Mouse (Mus musculus) heart, embryonic 15.5 days (tissue): ENCODE results near the gene Sox18. TPM values are rescaled to one million over a fixed set of nuclear protein-coding genes. Genes with fewer than 3 reads are reported as not detected.

Source experiments
- ATAC-seq: fragments of 200-750 bp; cut with Nextera tagmentation; replicated peaks from 2 replicates; pipeline ENCODE4 v1.8.0; 2017; ENCODE audit warnings: low read depth, moderate TSS enrichment; ENCODE audit not compliant: insufficient number of reproducible peaks, insufficient read depth, low FRiP score
- H3K27ac ChIP-seq: fragments of 300-500 bp; sonication (generic); 2 replicates; pipeline ENCODE4 v1.5.1; 2015; ENCODE audit warnings: mild to moderate bottlenecking, inconsistent platforms
- H3K27me3 ChIP-seq: fragments of 300-500 bp; sonication (generic); 2 replicates; pipeline ENCODE4 v1.6.1; 2015; ENCODE audit warnings: inconsistent platforms
- H3K36me3 ChIP-seq: fragments of 300-500 bp; sonication (generic); 2 replicates; pipeline ENCODE4 v1.6.1; 2015; ENCODE audit warnings: mild to moderate bottlenecking, inconsistent platforms
- H3K4me1 ChIP-seq: fragments of 300-500 bp; sonication (generic); replicated peaks from 2 replicates; pipeline ENCODE4 v1.6.1; 2015; ENCODE audit warnings: inconsistent platforms
- H3K4me2 ChIP-seq: fragments of 300-500 bp; sonication (generic); 2 replicates; pipeline ENCODE4 v1.6.1; 2015; ENCODE audit warnings: inconsistent platforms, mild to moderate bottlenecking, moderate library complexity
- H3K4me3 ChIP-seq: fragments of 300-500 bp; sonication (generic); 2 replicates; pipeline ENCODE4 v1.5.1; 2015; ENCODE audit warnings: mild to moderate bottlenecking, inconsistent platforms
- H3K9ac ChIP-seq: fragments of 300-500 bp; sonication (generic); 2 replicates; pipeline ENCODE4 v1.6.1; 2015; ENCODE audit warnings: mild to moderate bottlenecking, inconsistent platforms
- H3K9me3 ChIP-seq: fragments of 300-500 bp; sonication (generic); replicated peaks from 2 replicates; pipeline ENCODE4 v1.6.1; 2016; ENCODE audit warnings: inconsistent platforms
- WGBS: fragments of 180-500 bp; shearing (Covaris S2); methylation state at CpG from one replicate; pipeline ENCODE4 v1.1.7; 2015; ENCODE audit warnings: mixed read lengths; 5-methylcytosine and 5-hydroxymethylcytosine counted together
- polyA plus RNA-seq: library from polyadenylated mRNA; unstranded; fragments of >200 nt; fragmentation: Nextera tagmentation; extraction: Ambion mirVana; gene quantifications from 2 replicates; pipeline ENCODE4 v1.2.1, GENCODE M21; 2015

The Sox18 gene
- polyA plus RNA-seq, 1 experiment from 2014 or later: 41.9 TPM

DNA sequence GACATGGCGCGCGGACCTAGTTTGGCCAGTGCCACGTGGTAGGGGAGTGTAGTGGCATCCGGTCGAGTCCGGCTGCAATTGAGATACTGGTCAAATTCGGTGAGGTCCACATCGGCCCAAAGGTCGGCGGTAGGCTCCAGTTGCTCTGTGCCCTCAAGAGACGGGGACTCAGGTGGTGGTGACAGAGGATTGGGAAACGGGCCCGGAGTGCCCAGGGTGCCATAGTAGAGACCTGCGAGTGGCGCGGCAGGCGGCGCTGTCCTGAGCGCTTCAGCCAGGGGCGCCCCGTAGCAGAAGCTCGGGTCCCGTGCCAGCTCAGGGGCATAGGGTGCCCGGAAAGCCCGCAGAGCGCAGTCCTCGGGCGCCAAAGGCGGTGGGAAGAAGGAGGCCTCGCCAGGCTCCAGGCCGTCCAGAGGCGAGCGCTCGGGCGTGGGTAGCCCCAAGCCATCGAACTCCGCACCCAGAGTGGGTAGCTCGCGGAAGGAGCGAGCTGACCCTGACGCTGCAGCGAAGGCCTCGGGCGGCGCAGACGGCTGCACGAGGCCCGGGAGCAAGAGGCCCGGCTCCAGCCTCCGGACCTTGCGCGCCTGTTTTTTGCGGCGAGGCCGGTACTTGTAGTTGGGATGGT, 1.0 kb downstream of the Sox18 start:
- ATAC-seq: 0 out of 2 replicates have a peak, but pooled peaks have one; percentile 9
- Histone ChIP-seq H3K36me3 (no peaks in the 10 kb centered on the region), H3K4me1 (peaks cover 23% of the 10 kb centered on the region), H3K9ac (peak overlapping the region; percentile 53), H3K9me3 (no peaks in the 10 kb centered on the region), H3K4me3 (peak overlapping the region; percentile 56), H3K4me2 (peak overlapping the region; percentile 78), H3K27me3 (peaks cover 70% of the 10 kb centered on the region), H3K27ac (peak overlapping the region; percentile 68)
- WGBS: 3% methylated on average over 56 of the region's 56 CpGs

DNA sequence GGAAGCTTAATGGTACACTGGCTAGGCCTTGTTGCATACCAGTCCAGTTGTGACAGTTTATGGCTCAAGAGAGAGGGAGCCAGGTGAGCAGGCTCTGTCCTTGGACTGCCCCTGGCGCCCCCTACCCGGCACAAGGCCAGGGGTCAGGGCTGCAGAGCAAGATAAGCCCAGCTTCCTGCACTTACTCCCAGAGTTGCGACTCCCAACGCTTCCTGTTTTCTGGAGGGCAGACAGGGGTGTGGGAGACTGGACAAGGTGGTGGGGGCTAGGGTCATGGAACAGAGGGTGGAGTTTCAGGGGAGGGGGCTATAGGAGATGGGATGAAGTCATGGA, 8.2 kb downstream of the Sox18 start:
- 16% methylated on average over 4 of the region's 4 CpGs for WGBS
- Histone ChIP-seq H3K9me3 (no peaks in the 10 kb centered on the region), H3K4me3 (no peak overlapping the region), H3K9ac (no peak overlapping the region), H3K36me3 (no peaks in the 10 kb centered on the region), H3K27ac (peak overlapping the region; percentile 72), H3K4me1 (peaks cover 7% of the 10 kb centered on the region), H3K4me2 (no peak overlapping the region), H3K27me3 (peaks cover 10% of the 10 kb centered on the region)
- peak; percentile 65 for ATAC-seq

- H3K27ac ChIP-seq: peak overlapping the region; percentile 72
- 79% methylated on average over 3 of the region's 3 CpGs for WGBS
These were observed 8.7 kb downstream of the Sox18 start for GRCm38 (mm10) chr2:181662620-181663297.

GRCm38 (mm10) chr2:181659609-181660055, 11.8 kb downstream of the Sox18 start:
- peak overlapping the region; percentile 56 for H3K27ac ChIP-seq
- H3K9ac ChIP-seq: no peak overlapping the region
- H3K9me3 ChIP-seq: no peaks in the 10 kb centered on the region
- H3K4me1 ChIP-seq: peaks cover 7% of the 10 kb centered on the region
- H3K27me3 ChIP-seq: no peaks in the 10 kb centered on the region
- ATAC-seq: peak; percentile 76
- peak overlapping the region; percentile 24 for H3K4me2 ChIP-seq
- peaks cover 24% of the 10 kb centered on the region for H3K36me3 ChIP-seq
- WGBS: 5% methylated on average over 9 of the region's 9 CpGs
- no peak overlapping the region for H3K4me3 ChIP-seq

More at GRCm38 (mm10) chr2:181662620-181663297, 8.7 kb downstream of the Sox18 start:
- peaks cover 7% of the 10 kb centered on the region for H3K4me1 ChIP-seq
- no peak overlapping the region for H3K4me2 ChIP-seq
- no peak overlapping the region for H3K4me3 ChIP-seq
- ATAC-seq: peak; percentile 24
- H3K27me3 ChIP-seq: peaks cover 7% of the 10 kb centered on the region; the same call in 1 of the 2 replicates
- no peaks in the 10 kb centered on the region for H3K9me3 ChIP-seq
- no peak overlapping the region for H3K9ac ChIP-seq
- H3K36me3 ChIP-seq: no peaks in the 10 kb centered on the region

GRCm38 (mm10) chr2:181658930-181659555, 12.4 kb downstream of the Sox18 start:
- peak overlapping the region; percentile 56 for H3K27ac ChIP-seq
- H3K4me2 ChIP-seq: peak overlapping the region; percentile 24; the same call in 1 of the 2 replicates
- no peak overlapping the region for H3K4me3 ChIP-seq
- peaks cover 28% of the 10 kb centered on the region for H3K36me3 ChIP-seq
- no peaks in the 10 kb centered on the region for H3K9me3 ChIP-seq
- no peaks in the 10 kb centered on the region for H3K27me3 ChIP-seq
- no peak overlapping the region for H3K9ac ChIP-seq
- 36% methylated on average over 17 of the region's 17 CpGs for WGBS
- peak; percentile 28; the same call in 1 of the 2 replicates for ATAC-seq
- peaks cover 7% of the 10 kb centered on the region for H3K4me1 ChIP-seq

DNA sequence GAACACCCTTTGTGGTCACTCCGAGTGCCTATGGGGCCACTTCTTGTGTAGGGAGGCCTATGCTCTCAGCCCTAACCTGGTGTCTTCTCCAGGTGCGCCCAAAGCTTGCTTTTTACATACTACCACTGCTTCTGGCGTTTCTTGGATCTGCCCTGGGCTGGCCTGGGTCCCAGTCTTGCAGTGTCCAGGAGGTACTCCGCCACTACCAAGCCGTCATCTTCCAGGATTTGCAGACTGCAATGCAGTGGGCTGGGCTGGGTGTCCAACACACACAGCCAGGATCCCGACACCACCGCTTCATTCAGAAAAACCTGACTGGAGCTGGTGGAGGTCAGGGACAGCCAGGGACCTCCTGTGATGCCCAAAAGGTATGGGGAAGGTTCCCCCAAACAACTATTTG, 12.9 kb downstream of the Sox18 start:
- no peak overlapping the region for H3K9ac ChIP-seq
- H3K4me3 ChIP-seq: no peak overlapping the region
- H3K9me3 ChIP-seq: no peaks in the 10 kb centered on the region
- no peaks in the 10 kb centered on the region for H3K27me3 ChIP-seq
- 79% methylated on average over 7 of the region's 7 CpGs for WGBS
- H3K4me1 ChIP-seq: peaks cover 12% of the 10 kb centered on the region
- H3K27ac ChIP-seq: no peak overlapping the region
- peaks cover 31% of the 10 kb centered on the region for H3K36me3 ChIP-seq
- no peak for ATAC-seq
- H3K4me2 ChIP-seq: no peak overlapping the region

DNA sequence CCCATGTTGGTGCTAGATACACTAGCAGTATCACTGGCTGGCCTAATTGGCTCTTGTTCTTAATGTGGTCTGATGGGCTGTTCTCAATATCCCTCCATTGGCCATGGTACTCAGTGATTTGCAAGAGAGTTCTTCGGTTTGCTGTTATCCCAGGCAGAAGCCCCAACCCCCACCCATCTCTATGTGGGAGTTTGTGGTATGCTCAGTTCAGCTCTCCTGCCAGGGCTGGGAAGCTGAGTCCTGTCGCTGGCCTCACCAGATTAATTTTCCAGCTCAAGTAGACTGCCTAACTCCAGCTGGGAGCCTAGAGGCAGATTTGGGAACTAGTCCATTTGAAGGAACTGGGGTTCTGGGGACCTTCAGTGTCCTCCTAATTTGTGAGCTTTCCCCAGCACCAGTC, 14.0 kb downstream of the Sox18 start:
- Histone ChIP-seq H3K4me2 (no peak overlapping the region), H3K27ac (no peak overlapping the region), H3K4me3 (no peak overlapping the region), H3K9me3 (no peaks in the 10 kb centered on the region), H3K36me3 (peaks cover 41% of the 10 kb centered on the region), H3K27me3 (no peaks in the 10 kb centered on the region), H3K9ac (no peak overlapping the region), H3K4me1 (peaks cover 12% of the 10 kb centered on the region)
- ATAC-seq: no peak
- 47% methylated on average over 2 of the region's 2 CpGs for WGBS

DNA sequence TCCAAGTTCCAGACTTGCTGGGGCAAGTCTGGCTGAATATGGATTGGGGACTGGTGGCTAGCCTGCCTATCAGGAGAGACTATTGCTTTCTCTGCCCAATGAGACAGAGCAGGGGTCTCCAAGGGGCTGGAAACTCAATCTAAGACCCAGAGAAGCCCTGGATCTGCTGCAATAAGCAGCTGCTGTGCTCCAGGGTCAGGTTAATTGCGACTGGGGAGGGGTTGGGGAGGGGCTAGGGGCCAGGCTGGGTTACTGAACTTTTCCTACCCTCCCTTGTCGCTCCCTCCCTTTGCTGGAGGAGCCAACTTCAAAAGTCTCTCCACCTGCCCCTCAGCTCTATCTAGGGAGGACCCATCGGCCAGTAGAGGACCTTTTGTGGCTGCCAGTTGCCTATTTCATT, 14.7 kb downstream of the Sox18 start, which contains the start of gene Gm29797:
Gene Gm29797, plus strand, starts transcription at position 301 of the 400 bp plus-strand sequence.
- Histone ChIP-seq H3K27me3 (no peaks in the 10 kb centered on the region), H3K9me3 (no peaks in the 10 kb centered on the region), H3K36me3 (peaks cover 46% of the 10 kb centered on the region), H3K27ac (no peak within 1 kb of the TSS), H3K9ac (no peak within 1 kb of the TSS), H3K4me1 (peaks cover 12% of the 10 kb centered on the region), H3K4me3 (no peak within 1 kb of the TSS), H3K4me2 (no peak within 1 kb of the TSS)
- ATAC-seq: no peak
- 59% methylated on average over 3 of the region's 3 CpGs for WGBS

- WGBS: 86% methylated on average over 1 of the region's 1 CpGs
- no peak overlapping the region for H3K4me2 ChIP-seq
- no peaks in the 10 kb centered on the region for H3K27me3 ChIP-seq
- H3K4me1 ChIP-seq: peaks cover 5% of the 10 kb centered on the region
- H3K36me3 ChIP-seq: peaks cover 77% of the 10 kb centered on the region
- H3K9me3 ChIP-seq: no peaks in the 10 kb centered on the region
- ATAC-seq: no peak
- no peak overlapping the region for H3K9ac ChIP-seq
- no peak overlapping the region for H3K27ac ChIP-seq
- no peak overlapping the region for H3K4me3 ChIP-seq
These were observed 17.9 kb downstream of the Sox18 start for GRCm38 (mm10) chr2:181653523-181653922.

DNA sequence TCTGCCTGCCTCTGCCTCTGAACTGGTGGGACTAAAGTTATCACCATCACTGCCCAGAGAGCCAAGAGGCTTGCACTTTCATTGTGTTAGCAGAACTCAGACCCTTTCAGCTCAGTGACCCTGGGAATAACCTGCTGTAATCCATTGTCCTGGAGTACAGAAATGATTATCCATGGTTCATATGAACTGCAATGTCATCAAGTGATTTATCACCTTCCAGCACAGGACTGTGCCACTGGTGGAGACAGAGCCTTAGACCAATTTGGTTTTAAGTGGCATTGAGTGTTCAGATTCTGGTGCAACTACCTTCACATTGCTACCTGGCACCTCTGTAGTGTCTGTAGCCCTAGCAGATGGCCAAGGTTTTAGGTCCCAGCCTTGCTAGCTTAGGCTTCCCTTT, 18.4 kb downstream of the Sox18 start:
- Histone ChIP-seq H3K4me2 (no peak overlapping the region), H3K4me1 (peaks cover 5% of the 10 kb centered on the region), H3K4me3 (no peak overlapping the region), H3K36me3 (peaks cover 82% of the 10 kb centered on the region), H3K27ac (no peak overlapping the region), H3K27me3 (no peaks in the 10 kb centered on the region), H3K9ac (no peak overlapping the region), H3K9me3 (no peaks in the 10 kb centered on the region)
- ATAC-seq: no peak

GRCm38 (mm10) chr2:181648926-181649325, 22.5 kb downstream of the Sox18 start:
- ATAC-seq: no peak
- Histone ChIP-seq H3K4me1 (peaks cover 5% of the 10 kb centered on the region), H3K4me3 (no peak overlapping the region), H3K27ac (no peak overlapping the region), H3K9me3 (no peaks in the 10 kb centered on the region), H3K27me3 (no peaks in the 10 kb centered on the region), H3K9ac (no peak overlapping the region), H3K4me2 (no peak overlapping the region), H3K36me3 (peaks cover 86% of the 10 kb centered on the region)
- 93% methylated on average over 10 of the region's 10 CpGs for WGBS
